12 mouse cellular contexts compared by ENCODE assay signal in genomic region chr7:51928761-51929519, GRCm38 (mm10).
DNase-seq lines count a peak whose midpoint lies in the region; ATAC-seq and TF ChIP-seq lines count a peak whose summit lies in the region.
"Had no signal": no experiment of that assay in that cellular context is flagged by ENCODE, and none has a peak within 500 bp of the region (broad histone marks: within the 10 kb centered on the region; RNA-seq: fewer than 3 reads in every experiment).

No protein-coding gene starts in this region.

- no peaks in the 10 kb centered on the region for H3K27me3 ChIP-seq in heart, adult 2 months (ENCODE audit: control insufficient read depth, insufficient read depth, low read length)
- no peaks in the 10 kb centered on the region for H3K27me3 ChIP-seq in heart, embryonic 12.5 days (replicated peaks)
- no peaks in the 10 kb centered on the region for H3K27me3 ChIP-seq in embryonic facial prominence, embryonic 12.5 days
- H3K27me3 ChIP-seq: CH12.LX had no signal

- H3K4me2 ChIP-seq in heart, embryonic 12.5 days: no peak overlapping the region
- H3K4me2 ChIP-seq in embryonic facial prominence, embryonic 12.5 days (replicated peaks): no peak overlapping the region
- H3K4me2 ChIP-seq: heart, embryonic 11.5 days had no signal

- no peak overlapping the region for H3K4me3 ChIP-seq in heart, adult 2 months
- no peak overlapping the region for H3K4me3 ChIP-seq in heart, embryonic 12.5 days
- no peak overlapping the region for H3K4me3 ChIP-seq in embryonic facial prominence, embryonic 12.5 days
- no peak overlapping the region for H3K4me3 ChIP-seq in olfactory bulb, adult 2 months (ENCODE audit: insufficient read depth, low read depth, low read length)
- no peak overlapping the region for H3K4me3 ChIP-seq in left cerebral cortex, adult 2 months

- intact Hi-C loops in heart, adult 2 months (cut with DNase I): no loop called here
- intact Hi-C loops in left cerebral cortex, adult 2 months (cut with DNase I): no loop called here

- H3K36me3 ChIP-seq in heart, adult 2 months (ENCODE audit: control insufficient read depth, insufficient read depth, low read length): no peaks in the 10 kb centered on the region
- no peaks in the 10 kb centered on the region for H3K36me3 ChIP-seq in heart, embryonic 12.5 days
- no peaks in the 10 kb centered on the region for H3K36me3 ChIP-seq in embryonic facial prominence, embryonic 12.5 days

- H3K9ac ChIP-seq in heart, adult 2 months (ENCODE audit: low read depth, low read length): 0 out of 2 replicates have a peak overlapping the region, but pooled peaks have one; percentile 51
- no peak overlapping the region for H3K9ac ChIP-seq in heart, embryonic 12.5 days
- H3K9ac ChIP-seq in embryonic facial prominence, embryonic 12.5 days: no peak overlapping the region
- H3K9ac ChIP-seq: liver, postnatal 0 days had no signal

- H3K4me1 ChIP-seq in heart, adult 2 months (ENCODE audit: control insufficient read depth, insufficient read depth, low read length): no peaks in the 10 kb centered on the region
- no peaks in the 10 kb centered on the region for H3K4me1 ChIP-seq in heart, embryonic 12.5 days (replicated peaks)
- 0 out of 2 replicates have a peak, but pooled peaks cover 5% of the 10 kb centered on the region for H3K4me1 ChIP-seq in embryonic facial prominence, embryonic 12.5 days
- H3K4me1 ChIP-seq in olfactory bulb, adult 2 months (ENCODE audit: control insufficient read depth, insufficient read depth, low read length): no peaks in the 10 kb centered on the region

- DNase-seq in heart, adult 2 months: no peak
- DNase-seq in induced T-regulatory cell, adult 2 months (ENCODE audit: low read depth): peak; percentile 12
- DNase-seq in B cell, adult 2 months: no peak
- DNase-seq in spleen, postnatal 36 days (ENCODE audit: low spot score in 2 of 2): no peak
- DNase-seq in left cerebral cortex, adult 2 months (ENCODE audit: extremely low spot score in 1 of 2, low spot score in 2 of 2): no peak
- DNase-seq: kidney, postnatal 36 days; liver, postnatal 0 days had no signal

- no peak for TF ChIP-seq CTCF in heart, adult 2 months (IDR thresholded peaks at IDR 0.05)
- no peak for TF ChIP-seq CTCF in olfactory bulb, adult 2 months (IDR thresholded peaks at IDR 0.05; ENCODE audit: insufficient read depth, low read depth, low read length)
- no peak for TF ChIP-seq CTCF in left cerebral cortex, adult 2 months (IDR thresholded peaks at IDR 0.05)

- no peak overlapping the region for H3K27ac ChIP-seq in heart, adult 2 months
- H3K27ac ChIP-seq in heart, embryonic 12.5 days (ENCODE audit: poor library complexity, severe bottlenecking): no peak overlapping the region
- H3K27ac ChIP-seq in embryonic facial prominence, embryonic 12.5 days: peak overlapping the region; percentile 60; the same call in 1 of the 2 replicates
- H3K27ac ChIP-seq in olfactory bulb, adult 2 months (ENCODE audit: insufficient read depth, low read depth, low read length): 0 out of 2 replicates have a peak overlapping the region, but pooled peaks have one; percentile 51
- H3K27ac ChIP-seq in left cerebral cortex, adult 2 months: no peak overlapping the region

- no peaks in the 10 kb centered on the region for H3K9me3 ChIP-seq in heart, embryonic 12.5 days (replicated peaks)
- H3K9me3 ChIP-seq in embryonic facial prominence, embryonic 12.5 days: no peaks in the 10 kb centered on the region

- H3K79me2 ChIP-seq in heart, adult 2 months (replicated peaks; ENCODE audit: control insufficient read depth, insufficient read depth, low read length): no peaks in the 10 kb centered on the region

- WGBS in heart, adult 2 months: 39% methylated on average over 10 of the region's 10 CpGs
- 52% methylated on average over 10 of the region's 10 CpGs for WGBS in heart, embryonic 12.5 days
- 51% methylated on average over 10 of the region's 10 CpGs for WGBS in embryonic facial prominence, embryonic 12.5 days
- 54% methylated on average over 10 of the region's 10 CpGs for WGBS in olfactory bulb, adult 2 months

- no peak for TF ChIP-seq POLR2A in heart, adult 2 months (IDR thresholded peaks at IDR 0.05; ENCODE audit: insufficient read depth, low read depth, low read length)
- no peak for TF ChIP-seq POLR2A in olfactory bulb, adult 2 months (IDR thresholded peaks at IDR 0.05; ENCODE audit: insufficient read depth, low read depth, low read length)

- no peak for ATAC-seq in heart, embryonic 12.5 days (ENCODE audit: insufficient number of reproducible peaks, low FRiP score)
- ATAC-seq in embryonic facial prominence, embryonic 12.5 days (ENCODE audit: insufficient number of reproducible peaks, insufficient read depth, low FRiP score, low TSS enrichment): no peak
- ATAC-seq: liver, postnatal 0 days had no signal

- no peak for TF ChIP-seq EP300 in heart, adult 2 months (IDR thresholded peaks at IDR 0.05; ENCODE audit: insufficient read depth, low read depth, low read length)

Comparison
In these comparisons a context has a peak if more than half of its experiments do, and no peak if none do; other contexts are left out.
1. H3K27ac ChIP-seq: peak in embryonic facial prominence, embryonic 12.5 days (single experiment) and olfactory bulb, adult 2 months (single experiment); none in heart, adult 2 months (single experiment), heart, embryonic 12.5 days (single experiment) and left cerebral cortex, adult 2 months (single experiment).